Mouse (Mus musculus): ENCODE measurements at regions not wholly inside any gene's neighbourhood (a gene's known extent, or its start where the extent isn't known, plus 50 kb on each side); places are given as distances from the start of the nearest gene placed in this dataset.

DNA sequence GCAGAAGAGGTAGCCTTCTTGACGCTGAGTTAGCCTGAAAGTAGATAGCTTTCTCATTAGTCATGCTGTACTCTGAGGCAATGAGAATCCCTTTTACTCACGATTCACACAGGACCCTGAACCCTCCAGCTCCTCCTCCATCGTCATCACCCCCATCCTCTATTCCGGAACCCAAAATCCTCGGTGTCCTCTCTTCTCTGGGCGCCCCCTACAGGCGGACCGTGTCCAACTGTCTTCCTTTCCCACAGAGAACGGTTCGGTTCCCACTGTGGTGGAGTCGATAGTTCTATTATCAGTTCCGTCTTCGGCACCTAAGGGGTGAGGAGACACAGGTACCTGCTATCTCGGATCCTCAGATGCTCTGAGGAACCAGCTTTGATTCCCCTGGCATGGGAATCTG, 130.2 kb downstream of the Phlda1 start:
- dilution Hi-C loops (cut with MboI; ENCODE audit: extremely low pct_ligation_motif_present, extremely low pct_unique_long_range_greater_than_20kb, low sequenced_read_pairs) = no loop called here
- no peak overlapping the region for H3K27ac ChIP-seq (ENCODE audit: insufficient read depth, low read depth)

GRCm38 (mm10) chr10:111637084-111637735, 131.1 kb downstream of the Phlda1 start:
- dilution Hi-C loops (cut with MboI; ENCODE audit: extremely low pct_ligation_motif_present, extremely low pct_unique_long_range_greater_than_20kb, low sequenced_read_pairs) (no loop called here), in situ Hi-C loops (cut with MboI; ENCODE audit: low pct_ligation_motif_present, low pct_unique_long_range_greater_than_20kb, low sequenced_read_pairs) (loop anchor here (25.0 kb wide), 3 partner anchors 125 to 525 kb away; partner anchors contain the start of gene Phlda1)
- Histone ChIP-seq H3K79me2 (replicated peaks; ENCODE audit: control insufficient read depth, extremely low read depth, insufficient read depth, poor library complexity, severe bottlenecking) (no peaks in the 10 kb centered on the region), H3K4me1 (ENCODE audit: control insufficient read depth in 1 of 2, insufficient read depth in 2 of 2) (peaks cover 0 to 4% of the 10 kb centered on the region in 2 experiments; a peak in 1 of 4 replicates), H3K4me3 (replicated peaks in 1 of 3; ENCODE audit: low read depth in 2 of 3, low read length in 2 of 3, poor library complexity in 1 of 3) (no peak overlapping the region), H3K36me3 (replicated peaks in 1 of 2; ENCODE audit: control insufficient read depth in 1 of 2, insufficient read depth in 1 of 2, low read length in 1 of 2) (no peaks in the 10 kb centered on the region), H3K27ac (ENCODE audit: insufficient read depth, low read depth) (no peak overlapping the region), H3K9me3 (replicated peaks; ENCODE audit: low read length) (no peaks in the 10 kb centered on the region), H3K27me3 (replicated peaks) (no peaks in the 10 kb centered on the region), H3K4me2 (ENCODE audit: insufficient read depth, low read depth, poor library complexity, severe bottlenecking) (no peak overlapping the region), H3K9ac (ENCODE audit: insufficient read depth, low read depth) (no peak overlapping the region)
- TF ChIP-seq HCFC1 (IDR thresholded peaks at IDR 0.05; ENCODE audit: low read depth, low read length) = no peak
- TF ChIP-seq EP300 (IDR thresholded peaks at IDR 0.05; ENCODE audit: low read length) = peak; percentile 41
- no peak for TF ChIP-seq POLR2AphosphoS2 (IDR thresholded peaks at IDR 0.05; ENCODE audit: low read depth, low read length)
- no peak for TF ChIP-seq KAT2A (IDR thresholded peaks at IDR 0.05; ENCODE audit: insufficient replicate concordance, low read length)
- TF ChIP-seq GABPA (IDR thresholded peaks at IDR 0.05; ENCODE audit: insufficient replicate concordance, low read depth, low read length) = no peak
- peak; percentile 45; the same call in 1 of the 2 replicates for TF ChIP-seq JUN (IDR thresholded peaks at IDR 0.05; ENCODE audit: insufficient read depth, low read depth, low read length)
- peak; percentile 77 for TF ChIP-seq JUND (conservative IDR thresholded peaks at IDR 0.05; ENCODE audit: low read depth, low read length)
- TF ChIP-seq TBP (conservative IDR thresholded peaks at IDR 0.05; ENCODE audit: low read depth, low read length) = no peak
- peak; percentile 80 for TF ChIP-seq IRF4 (IDR thresholded peaks at IDR 0.05; ENCODE audit: low read depth, low read length)
- no peak for TF ChIP-seq CHD1 (IDR thresholded peaks at IDR 0.05; ENCODE audit: low read depth, low read length)
- no peak for DNase-seq (ENCODE audit: extremely low read depth)

More for the DNA sequence above, 130.2 kb downstream of the Phlda1 start:
- DNase-seq (ENCODE audit: extremely low read depth) = peak; percentile 24
- Histone ChIP-seq H3K27me3 (replicated peaks) (no peaks in the 10 kb centered on the region), H3K4me1 (ENCODE audit: control insufficient read depth in 1 of 2, insufficient read depth in 2 of 2) (peaks cover 0 to 4% of the 10 kb centered on the region in 2 experiments; a peak in 1 of 4 replicates), H3K4me2 (ENCODE audit: insufficient read depth, low read depth, poor library complexity, severe bottlenecking) (no peak overlapping the region), H3K4me3 (replicated peaks in 1 of 3; ENCODE audit: low read depth in 2 of 3, low read length in 2 of 3, poor library complexity in 1 of 3) (no peak overlapping the region), H3K9me3 (replicated peaks; ENCODE audit: low read length) (no peaks in the 10 kb centered on the region), H3K79me2 (replicated peaks; ENCODE audit: control insufficient read depth, extremely low read depth, insufficient read depth, poor library complexity, severe bottlenecking) (no peaks in the 10 kb centered on the region), H3K9ac (ENCODE audit: insufficient read depth, low read depth) (no peak overlapping the region), H3K36me3 (replicated peaks in 1 of 2; ENCODE audit: control insufficient read depth in 1 of 2, insufficient read depth in 1 of 2, low read length in 1 of 2) (no peaks in the 10 kb centered on the region)
- TF ChIP-seq JUND (conservative IDR thresholded peaks at IDR 0.05; ENCODE audit: low read depth, low read length) = no peak
- TF ChIP-seq IRF4 (IDR thresholded peaks at IDR 0.05; ENCODE audit: low read depth, low read length) = 0 out of 2 replicates have a peak, but pooled peaks have one; percentile 13
- TF ChIP-seq EP300 (IDR thresholded peaks at IDR 0.05; ENCODE audit: low read length) = no peak
- TF ChIP-seq UBTF (IDR thresholded peaks at IDR 0.05; ENCODE audit: low read depth, low read length) = no peak
- no peak for TF ChIP-seq MXI1 (IDR thresholded peaks at IDR 0.05; ENCODE audit: low read depth, low read length)
- peak; percentile 37 for TF ChIP-seq RAD21 (IDR thresholded peaks at IDR 0.05; ENCODE audit: low read depth, low read length)
- no peak for TF ChIP-seq SIN3A (IDR thresholded peaks at IDR 0.05; ENCODE audit: low read length)
- no peak for TF ChIP-seq MAZ (IDR thresholded peaks at IDR 0.05; ENCODE audit: low read depth, low read length)
- no peak for TF ChIP-seq PAX5 (IDR thresholded peaks at IDR 0.05; ENCODE audit: low read length)
- TF ChIP-seq CTCF (conservative IDR thresholded peaks at IDR 0.05 in 1 of 2, IDR thresholded peaks at IDR 0.05 in 1 of 2; ENCODE audit: low read depth in 2 of 2, low read length in 2 of 2) = peak; percentile 27 to 60; a peak in 3 of 4 replicates
- no peak for TF ChIP-seq NRF1 (IDR thresholded peaks at IDR 0.05; ENCODE audit: low read depth, low read length)
- peak; percentile 47 for TF ChIP-seq SMC3 (IDR thresholded peaks at IDR 0.05; ENCODE audit: low read depth, low read length)
- in situ Hi-C loops (cut with MboI; ENCODE audit: low pct_ligation_motif_present, low pct_unique_long_range_greater_than_20kb, low sequenced_read_pairs) = loop anchor here (25.0 kb wide), 3 partner anchors 124 to 524 kb away; partner anchors contain the start of gene Phlda1
